Comparison of ENCODE assay signal across 29 mouse cellular contexts in the genomic region with DNA sequence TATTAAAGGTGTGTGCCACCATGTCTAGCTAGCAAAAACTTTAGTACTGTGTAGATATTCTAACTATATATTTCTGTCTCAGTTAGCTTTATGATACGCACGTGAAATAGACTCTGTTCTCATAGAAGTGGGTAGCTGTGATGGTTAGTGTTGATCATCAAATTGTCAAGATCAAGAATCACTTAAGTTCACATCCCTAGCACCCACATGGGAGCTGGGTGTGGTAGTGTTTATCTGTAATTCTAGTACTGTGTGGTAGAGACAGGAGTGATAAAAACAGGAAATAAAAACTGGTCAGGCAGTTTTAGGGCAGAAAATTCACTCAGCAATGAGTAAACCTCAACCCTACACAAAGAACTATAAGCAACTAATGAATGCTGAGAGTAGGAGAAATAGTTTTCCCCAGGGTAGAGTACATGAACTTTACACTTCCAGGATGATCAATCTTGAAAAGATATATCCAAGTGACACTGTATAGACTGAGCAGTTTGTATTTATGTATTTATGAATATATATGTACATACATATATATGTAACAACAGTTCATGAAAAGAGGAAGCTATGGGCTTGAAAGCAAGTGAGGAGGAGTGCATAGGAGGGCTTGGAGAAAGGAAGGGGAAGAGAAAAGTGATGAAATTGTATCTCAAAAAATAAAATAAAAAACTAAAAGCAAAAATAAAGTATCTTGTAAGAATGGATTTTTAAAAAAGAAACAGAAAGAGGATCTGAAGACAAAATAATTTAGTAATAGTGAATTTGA. TPM values are rescaled to one million over a fixed set of nuclear protein-coding genes. Genes with fewer than 3 reads are reported as not detected.
A peak's percentile ranks its signal among the peaks of the same experiment; 100 is the strongest.
DNase-seq lines count a peak whose midpoint lies in the region; ATAC-seq and TF ChIP-seq lines count a peak whose summit lies in the region.
"Had no signal": no experiment of that assay in that cellular context is flagged by ENCODE, and none has a peak within 500 bp of the region (broad histone marks: within the 10 kb centered on the region; RNA-seq: fewer than 3 reads in every experiment).

No protein-coding gene starts in this region.

- no peak overlapping the region for H3K9ac ChIP-seq in lung, postnatal 0 days (replicated peaks; ENCODE audit: low read depth)
- H3K9ac ChIP-seq: embryonic facial prominence, embryonic 13.5 days; hindbrain, embryonic 15.5 days; limb, embryonic 15.5 days; liver, embryonic 13.5 days had no signal

- 89% methylated on average over 2 of the region's 2 CpGs for WGBS in lung, postnatal 0 days
- WGBS in forebrain, embryonic 10.5 days, result 98% methylated on average over 2 of the region's 2 CpGs

- TF ChIP-seq CTCF in lung, postnatal 0 days (IDR thresholded peaks at IDR 0.05), result no peak

- H3K4me2 ChIP-seq in lung, postnatal 0 days (replicated peaks; ENCODE audit: low read depth, low read length), result no peak overlapping the region
- H3K4me2 ChIP-seq: embryonic facial prominence, embryonic 13.5 days; hindbrain, embryonic 15.5 days; limb, embryonic 15.5 days; liver, embryonic 13.5 days had no signal

- TF ChIP-seq EP300 in lung, postnatal 0 days (IDR thresholded peaks at IDR 0.05), result no peak

- no peak overlapping the region for H3K4me3 ChIP-seq in lung, postnatal 0 days (ENCODE audit: low read depth, low read length)
- no peak overlapping the region for H3K4me3 ChIP-seq in forebrain, embryonic 10.5 days
- H3K4me3 ChIP-seq: embryonic facial prominence, embryonic 13.5 days; hindbrain, embryonic 10.5 days; hindbrain, embryonic 15.5 days; limb, embryonic 15.5 days; liver, embryonic 13.5 days; midbrain, embryonic 10.5 days; myocyte had no signal

- H3K27me3 ChIP-seq in lung, postnatal 0 days (replicated peaks; ENCODE audit: insufficient read depth, low read length), result no peaks in the 10 kb centered on the region
- no peaks in the 10 kb centered on the region for H3K27me3 ChIP-seq in forebrain, embryonic 10.5 days (ENCODE audit: poor library complexity, severe bottlenecking)
- H3K27me3 ChIP-seq: embryonic facial prominence, embryonic 13.5 days; hindbrain, embryonic 15.5 days; limb, embryonic 15.5 days; liver, embryonic 13.5 days had no signal

- no peaks in the 10 kb centered on the region for H3K9me3 ChIP-seq in lung, postnatal 0 days (ENCODE audit: low read length)
- H3K9me3 ChIP-seq in forebrain, embryonic 10.5 days, result no peaks in the 10 kb centered on the region
- H3K9me3 ChIP-seq: embryonic facial prominence, embryonic 13.5 days; hindbrain, embryonic 10.5 days; hindbrain, embryonic 15.5 days; limb, embryonic 15.5 days; liver, embryonic 13.5 days; midbrain, embryonic 10.5 days had no signal

- no peak for DNase-seq in lung, postnatal 0 days (ENCODE audit: low spot score)
- no peak for DNase-seq in forebrain, embryonic 10.5 days (ENCODE audit: extremely low spot score, low spot score)
- DNase-seq in cerebellum, adult 9-10 months, result no peak
- DNase-seq: adrenal gland, adult 8-10 months; cerebellum, adult 8-10 months; cerebellum, postnatal 36 days; gastrocnemius, postnatal 25 days; heart, postnatal 14 days; kidney, adult 18-20 months; kidney, postnatal 36 days; layer of hippocampus, postnatal 36 days; left cerebral cortex, postnatal 4 days; liver, embryonic 13.5 days; lung, adult 18-20 months; lung, postnatal 10 days; retina, postnatal 1 day; right cerebral cortex, postnatal 14 days; thymus, postnatal 4 days had no signal

- peak; percentile 24 for ATAC-seq in CD4-positive, CD25-positive, alpha-beta regulatory T cell, adult 4 months
- peak; percentile 34; the same call in 1 of the 2 replicates for ATAC-seq in common myeloid progenitor, adult 5-6 weeks (replicated peaks; ENCODE audit: low read depth, poor library complexity, severe bottlenecking)
- ATAC-seq in monocyte, adult 5-6 weeks (replicated peaks; ENCODE audit: insufficient number of reproducible peaks, low FRiP score, low TSS enrichment, poor library complexity, severe bottlenecking), result peak; percentile 44; the same call in 1 of the 2 replicates
- no peak for ATAC-seq in lung, postnatal 0 days
- ATAC-seq: midbrain, embryonic 16.5 days had no signal

- no peaks in the 10 kb centered on the region for H3K36me3 ChIP-seq in lung, postnatal 0 days (ENCODE audit: insufficient read depth, low read length)
- H3K36me3 ChIP-seq in forebrain, embryonic 10.5 days (replicated peaks), result no peaks in the 10 kb centered on the region
- H3K36me3 ChIP-seq: embryonic facial prominence, embryonic 13.5 days; hindbrain, embryonic 10.5 days; hindbrain, embryonic 15.5 days; limb, embryonic 15.5 days; liver, embryonic 13.5 days; midbrain, embryonic 10.5 days had no signal

- H3K27ac ChIP-seq in lung, postnatal 0 days (ENCODE audit: low read length), result no peak overlapping the region
- H3K27ac ChIP-seq in forebrain, embryonic 10.5 days, result no peak overlapping the region
- H3K27ac ChIP-seq: embryonic facial prominence, embryonic 13.5 days; hindbrain, embryonic 10.5 days; hindbrain, embryonic 15.5 days; limb, embryonic 15.5 days; liver, embryonic 13.5 days; macrophage; midbrain, embryonic 10.5 days had no signal

- H3K4me1 ChIP-seq in lung, postnatal 0 days (ENCODE audit: insufficient read depth, low read depth, low read length), result no peaks in the 10 kb centered on the region
- H3K4me1 ChIP-seq in forebrain, embryonic 10.5 days, result no peaks in the 10 kb centered on the region
- H3K4me1 ChIP-seq: embryonic facial prominence, embryonic 13.5 days; hindbrain, embryonic 10.5 days; hindbrain, embryonic 15.5 days; limb, embryonic 15.5 days; midbrain, embryonic 10.5 days had no signal

RNA-seq across cellular contexts. Expression of gene Klhl6, which starts 2.2 kb away (rescaled TPM):
- polyA plus RNA-seq in CD4-positive, CD25-positive, alpha-beta regulatory T cell, adult 4 months (2017; shearing (Covaris generic)), result 100 to 1,000 TPM; 304 to 338 TPM
- 115 and 129 TPM in 2 replicates for total RNA-seq in common myeloid progenitor, adult 5-6 weeks (2017)
- 120 to 251 TPM (median 163 TPM) in 3 replicates for total RNA-seq in monocyte, adult 5-6 weeks (2017)
- polyA plus RNA-seq in lung, postnatal 0 days (2015; fragmentation: Nextera tagmentation; extraction: Ambion mirVana), result 7.7 and 10.0 TPM in 2 replicates
- 9.2 and 10.6 TPM in 2 replicates for polyA plus RNA-seq in forebrain, embryonic 10.5 days (2016; fragmentation: Nextera tagmentation; extraction: Ambion mirVana)

Comparison
In these comparisons a context has a peak if more than half of its experiments do, and no peak if none do; other contexts are left out.
1. RNA of gene Klhl6, which starts 2.2 kb away (polyA plus RNA-seq): 304 to 338 TPM in CD4-positive, CD25-positive, alpha-beta regulatory T cell, adult 4 months; 7.7 to 10.0 TPM in lung, postnatal 0 days and 9.2 to 10.6 TPM in forebrain, embryonic 10.5 days; every median in the first group is over 10 times any median in the second.